Mouse (Mus musculus): Measurements from ENCODE around the gene Fcer1g.

- no peak for TF ChIP-seq CTCF (IDR thresholded peaks at IDR 0.05; ENCODE audit: low read depth, low read length)
- TF ChIP-seq GATA1 (IDR thresholded peaks at IDR 0.05; ENCODE audit: borderline replicate concordance, low read length) = no peak
- TF ChIP-seq GATA2 (IDR thresholded peaks at IDR 0.05; ENCODE audit: borderline replicate concordance, low read depth, low read length) = no peak
- no peak for TF ChIP-seq POLR2AphosphoS5 (IDR thresholded peaks at IDR 0.05; ENCODE audit: insufficient replicate concordance, low read depth, low read length)
- TF ChIP-seq TAL1 (conservative IDR thresholded peaks at IDR 0.05; ENCODE audit: low read depth, low read length) = no peak
Observed at GRCm38 (mm10) chr1:171183025-171183424, 51.1 kb downstream of the Fcer1g start.

Data from G1E (cell line).